Mouse (Mus musculus): ENCODE results near the gene Klc2.

The Klc2 gene

DNA sequence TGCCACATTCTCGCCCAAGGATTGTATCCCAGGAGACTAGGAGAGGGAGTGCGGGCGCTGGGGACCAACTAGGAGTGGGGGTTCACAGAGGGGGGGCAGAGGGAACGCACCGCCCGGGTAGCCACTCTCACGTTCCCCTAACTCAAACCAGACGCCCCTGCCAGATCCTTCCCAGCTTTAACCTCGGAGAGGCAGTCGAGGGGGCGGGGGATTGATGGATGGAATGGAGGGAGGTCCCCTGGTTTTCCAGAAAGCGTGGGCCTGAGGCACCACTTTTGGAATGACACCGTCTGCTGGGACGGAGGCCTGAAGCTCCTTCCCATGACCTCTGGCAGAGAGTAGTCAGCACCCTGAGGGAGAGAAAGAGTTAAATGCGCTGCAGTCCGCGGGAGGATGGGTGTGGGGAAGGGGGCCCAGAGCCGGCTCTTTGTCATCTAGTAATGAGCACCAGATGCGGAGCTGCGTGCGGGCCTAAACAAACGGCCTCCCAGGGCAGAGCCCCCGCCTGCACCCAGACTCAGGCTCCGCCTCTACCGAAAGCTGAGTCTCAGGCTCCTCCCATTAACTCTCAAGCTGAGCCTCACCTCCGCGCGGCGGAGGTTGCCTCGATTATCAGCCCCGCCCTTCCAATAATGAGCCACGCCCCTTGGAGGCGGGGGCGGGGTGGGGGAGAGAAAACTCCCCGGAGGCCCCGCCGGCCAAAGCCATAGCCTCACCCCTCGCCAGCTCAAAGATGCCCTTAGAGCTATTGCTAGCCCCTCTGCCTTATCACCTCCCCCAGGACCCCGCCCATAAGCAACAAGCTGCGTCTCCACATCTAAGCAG lies 46.6 kb downstream of the Klc2 start:
- peak; percentile 84 to 85 for DNase-seq

DNA sequence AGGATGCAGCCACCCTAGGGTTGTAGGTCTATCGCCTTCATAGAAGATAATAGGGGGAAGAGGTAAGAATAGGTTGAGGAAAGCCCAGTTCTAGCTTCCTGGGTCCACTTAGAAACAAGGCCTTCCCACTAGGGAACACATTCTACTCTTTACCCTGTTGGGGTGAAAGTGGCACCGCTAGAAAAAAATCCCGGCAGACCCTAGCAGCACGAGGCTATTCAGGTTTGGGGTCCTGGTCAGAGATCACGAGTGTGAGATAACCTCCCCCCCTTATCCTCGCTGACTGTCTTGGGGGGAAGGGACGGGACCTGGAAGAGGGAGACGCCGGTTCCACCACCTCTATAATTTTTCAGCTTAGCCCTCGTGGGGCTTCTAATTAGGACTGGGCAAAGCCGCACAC lies 47.3 kb downstream of the Klc2 start:
- no peak for DNase-seq

DNA sequence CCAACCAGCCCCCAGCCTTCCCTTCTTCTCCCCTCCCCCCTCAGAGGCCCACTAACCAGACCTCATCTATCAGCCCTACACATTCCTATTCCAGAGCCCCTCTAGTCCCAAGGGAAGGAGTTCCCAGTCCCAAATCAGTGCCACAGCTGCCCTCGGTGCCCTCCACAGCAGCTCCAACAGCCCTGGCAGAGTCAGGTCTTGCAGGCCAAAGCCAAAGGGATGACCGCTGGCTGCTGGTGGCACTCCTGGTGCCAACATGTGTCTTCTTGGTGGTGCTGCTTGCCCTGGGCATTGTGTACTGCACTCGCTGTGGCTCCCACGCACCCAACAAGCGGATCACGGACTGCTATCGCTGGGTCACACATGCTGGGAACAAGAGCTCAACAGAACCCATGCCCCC lies 48.4 kb downstream of the Klc2 start:
- no peak for DNase-seq

DNA sequence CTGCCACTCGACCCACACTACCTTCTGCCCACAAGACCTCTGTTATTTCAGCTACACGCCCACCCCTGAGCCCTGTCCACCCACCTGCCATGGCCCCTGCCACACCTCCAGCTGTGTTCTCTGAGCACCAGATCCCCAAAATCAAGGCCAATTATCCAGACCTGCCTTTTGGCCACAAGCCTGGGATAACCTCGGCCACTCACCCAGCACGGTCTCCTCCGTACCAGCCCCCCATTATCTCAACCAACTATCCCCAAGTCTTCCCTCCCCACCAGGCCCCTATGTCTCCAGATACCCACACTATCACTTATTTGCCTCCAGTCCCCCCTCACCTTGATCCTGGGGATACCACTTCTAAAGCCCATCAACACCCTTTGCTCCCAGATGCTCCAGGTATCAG lies 48.9 kb downstream of the Klc2 start:
- no peak for DNase-seq

DNA sequence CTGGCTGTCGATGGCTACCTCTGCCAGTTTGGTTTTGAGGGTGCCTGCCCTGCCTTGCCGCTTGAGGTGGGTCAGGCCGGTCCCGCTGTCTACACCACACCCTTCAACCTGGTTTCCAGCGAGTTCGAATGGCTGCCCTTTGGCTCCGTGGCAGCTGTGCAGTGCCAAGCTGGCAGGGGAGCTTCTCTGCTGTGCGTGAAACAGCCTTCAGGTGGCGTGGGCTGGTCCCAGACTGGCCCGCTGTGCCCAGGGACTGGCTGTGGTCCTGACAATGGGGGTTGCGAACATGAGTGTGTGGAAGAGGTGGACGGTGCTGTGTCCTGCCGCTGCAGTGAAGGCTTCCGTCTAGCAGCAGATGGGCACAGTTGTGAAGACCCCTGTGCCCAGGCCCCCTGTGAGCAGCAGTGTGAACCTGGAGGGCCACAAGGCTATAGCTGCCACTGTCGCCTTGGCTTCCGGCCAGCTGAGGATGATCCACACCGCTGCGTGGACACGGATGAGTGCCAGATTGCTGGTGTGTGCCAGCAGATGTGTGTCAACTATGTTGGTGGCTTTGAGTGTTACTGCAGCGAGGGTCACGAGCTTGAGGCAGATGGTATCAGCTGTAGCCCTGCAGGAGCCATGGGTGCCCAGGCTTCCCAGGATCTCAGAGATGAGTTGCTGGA lies 49.7 kb downstream of the Klc2 start:
- no peak for DNase-seq

DNA sequence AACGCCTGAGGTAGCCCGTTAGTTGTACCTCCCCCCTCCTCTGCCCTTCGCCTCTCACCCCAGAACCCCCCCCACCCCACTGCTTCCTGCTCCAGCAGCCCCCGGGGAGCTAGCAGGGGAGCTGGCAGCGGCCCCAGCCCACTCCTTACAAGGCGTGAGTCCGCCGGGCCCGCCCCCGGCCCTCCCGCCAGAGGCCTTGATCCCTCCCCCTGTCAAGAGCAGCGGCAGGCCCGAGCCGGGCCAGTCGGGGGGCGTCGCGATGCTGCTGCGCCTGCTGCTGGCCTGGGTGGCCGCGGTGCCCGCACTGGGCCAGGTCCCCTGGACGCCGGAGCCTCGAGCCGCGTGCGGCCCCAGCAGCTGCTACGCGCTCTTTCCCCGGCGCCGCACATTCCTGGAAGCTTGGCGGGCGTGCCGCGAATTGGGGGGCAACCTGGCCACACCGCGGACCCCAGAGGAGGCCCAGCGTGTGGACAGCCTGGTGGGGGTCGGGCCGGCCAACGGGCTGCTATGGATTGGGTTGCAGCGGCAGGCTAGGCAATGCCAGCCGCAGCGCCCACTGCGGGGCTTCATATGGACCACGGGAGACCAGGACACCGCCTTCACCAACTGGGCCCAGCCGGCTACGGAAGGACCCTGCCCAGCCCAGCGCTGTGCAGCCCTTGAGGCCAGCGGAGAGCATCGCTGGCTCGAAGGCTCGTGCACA lies 50.3 kb downstream of the Klc2 start, which contains the start of gene Cd248:
TSS of gene Cd248 (plus strand) at position 212 of the 703 bp plus-strand sequence.
- DNase-seq, result no peak

DNA sequence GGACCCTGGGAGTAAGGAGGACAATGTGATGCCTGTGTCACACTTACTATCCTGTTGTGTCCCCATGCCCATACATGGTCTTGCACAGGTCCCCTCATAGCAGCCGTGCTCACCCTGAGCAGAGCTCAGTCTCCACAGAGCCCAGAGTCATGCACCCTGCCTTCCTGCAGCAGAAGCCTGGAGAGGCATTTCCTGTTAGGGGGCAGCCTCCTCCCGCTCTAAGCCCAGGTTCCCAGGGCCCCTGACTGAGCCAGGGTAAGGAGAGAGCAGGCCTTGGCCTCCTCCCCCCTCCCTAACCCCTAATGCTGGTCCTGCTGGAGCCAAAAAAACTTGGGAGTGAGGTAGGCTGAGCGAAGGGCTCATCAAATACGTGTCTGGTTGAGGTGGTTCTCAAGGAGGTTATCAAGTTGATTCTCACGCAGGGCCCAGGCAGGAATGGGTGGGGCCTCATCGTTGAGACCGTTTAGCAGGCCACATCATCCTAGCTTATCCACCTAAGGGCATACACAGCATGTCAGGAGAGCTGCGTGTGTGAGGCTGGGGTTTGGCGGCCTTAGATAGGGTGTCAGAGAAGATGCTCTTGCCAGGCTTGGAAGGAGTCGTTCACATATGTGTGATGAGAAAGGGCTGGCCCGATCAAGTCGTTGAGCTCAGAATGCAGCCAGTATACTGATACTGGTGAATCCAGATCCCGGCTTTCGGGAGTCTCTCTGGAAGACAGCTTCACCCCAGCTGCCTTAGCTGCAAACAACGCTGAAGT lies 51.1 kb downstream of the Klc2 start:
- DNase-seq, result no peak

DNA sequence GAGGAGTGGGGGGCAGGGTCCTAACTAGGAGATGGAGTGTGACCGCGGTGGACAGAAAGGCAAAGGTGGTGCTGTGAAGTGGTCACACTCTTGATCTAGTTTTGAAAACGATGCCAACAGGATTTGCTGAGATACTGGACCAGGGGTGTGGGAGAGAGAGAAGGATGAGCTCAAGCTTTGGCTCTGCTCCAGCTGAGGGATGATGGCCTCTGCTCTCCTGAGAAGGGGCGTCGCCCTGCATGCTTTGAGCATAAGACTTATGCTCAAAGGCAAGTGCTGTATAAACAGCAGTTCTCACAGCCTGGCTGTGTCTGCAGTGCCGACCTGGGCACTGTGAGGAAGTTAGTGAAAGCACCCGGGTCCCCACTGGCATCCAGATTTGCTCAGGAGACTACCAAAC lies 53.3 kb downstream of the Klc2 start:
- no peak for DNase-seq

DNA sequence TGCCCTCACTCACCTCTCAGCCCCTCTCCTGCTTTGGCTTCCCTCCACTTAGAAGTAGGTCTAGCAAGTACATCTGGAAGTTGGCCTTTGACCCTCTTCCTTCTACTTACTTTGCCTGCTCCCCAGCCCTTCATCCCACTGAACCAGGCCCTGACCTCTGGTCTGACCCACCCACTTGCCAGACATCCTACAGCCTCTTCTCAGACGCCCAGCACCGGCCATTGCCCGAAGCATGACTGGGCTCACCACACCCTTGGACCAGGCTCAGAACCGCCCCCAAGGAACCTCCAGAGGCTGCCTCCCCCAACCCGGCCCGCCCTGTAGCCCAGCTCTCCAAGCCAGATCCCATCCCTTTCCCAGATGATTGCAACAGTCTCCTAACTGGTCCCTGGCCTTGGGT lies 55.9 kb downstream of the Klc2 start:
- no peak for DNase-seq

DNA sequence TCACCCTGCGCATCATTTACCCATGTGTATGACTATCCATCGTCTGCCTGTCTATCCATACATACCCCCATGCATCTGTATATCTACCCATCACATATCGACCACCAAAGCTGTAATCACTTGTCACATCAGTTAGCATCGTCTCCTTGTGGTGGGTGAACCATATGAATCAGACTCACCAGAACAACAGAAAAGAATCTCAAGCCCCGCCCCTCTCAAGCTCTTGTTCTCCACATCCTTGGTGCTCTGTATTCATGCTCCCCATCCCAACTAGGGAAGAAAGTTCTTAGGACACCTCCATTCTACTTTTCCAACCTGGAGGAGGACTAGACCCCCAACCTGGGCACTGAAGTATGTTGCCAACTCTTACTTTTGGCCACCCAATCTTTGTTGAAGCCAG lies 56.3 kb downstream of the Klc2 start:
- no peak for DNase-seq

DNA sequence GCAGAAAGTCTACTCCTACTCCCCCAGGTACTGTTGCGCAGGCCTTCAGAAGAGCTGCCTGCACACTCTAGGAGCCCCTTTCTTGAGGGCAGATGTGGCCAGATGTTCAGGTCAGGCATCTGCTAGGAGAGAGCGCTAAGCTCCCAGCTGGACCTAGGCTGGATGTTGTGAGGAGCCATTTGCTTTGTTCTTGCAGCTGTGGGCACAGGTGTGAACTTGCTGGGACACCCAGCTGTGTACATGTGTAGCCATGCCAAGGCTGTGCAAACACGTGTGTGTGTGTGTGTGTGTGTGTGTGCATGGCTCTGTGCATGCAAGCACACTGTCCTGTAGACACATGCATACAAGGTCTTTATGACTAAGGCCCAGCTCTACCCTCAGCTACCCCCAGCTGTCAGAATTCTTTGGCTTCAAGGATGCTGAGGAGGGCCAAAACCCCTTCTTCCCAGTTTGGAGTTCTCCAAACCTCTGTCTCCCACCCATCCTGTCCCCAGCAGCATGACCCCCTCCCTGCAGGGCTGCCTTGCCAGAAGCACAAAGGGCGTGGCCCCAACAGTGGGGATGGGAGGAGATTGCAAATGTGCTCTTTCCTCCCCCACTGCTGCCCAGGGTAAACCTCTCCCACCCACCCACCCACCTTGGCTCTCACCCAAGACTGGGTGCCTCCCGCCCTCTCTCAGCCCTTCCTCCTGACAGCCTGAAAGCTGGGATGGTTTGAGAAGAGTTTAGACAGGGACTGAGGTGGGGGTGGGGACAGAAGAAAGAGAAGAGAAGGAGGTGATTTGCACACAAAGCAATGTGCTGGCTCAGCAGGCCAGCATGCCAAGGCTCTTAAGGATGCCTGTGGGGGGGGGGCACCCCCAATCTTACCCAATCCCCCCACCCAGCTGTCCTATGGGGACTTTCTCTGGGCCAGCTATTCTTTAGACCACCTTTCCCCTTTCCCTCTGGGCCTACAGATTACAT lies 57.7 kb downstream of the Klc2 start:
- DNase-seq, result no peak

DNA sequence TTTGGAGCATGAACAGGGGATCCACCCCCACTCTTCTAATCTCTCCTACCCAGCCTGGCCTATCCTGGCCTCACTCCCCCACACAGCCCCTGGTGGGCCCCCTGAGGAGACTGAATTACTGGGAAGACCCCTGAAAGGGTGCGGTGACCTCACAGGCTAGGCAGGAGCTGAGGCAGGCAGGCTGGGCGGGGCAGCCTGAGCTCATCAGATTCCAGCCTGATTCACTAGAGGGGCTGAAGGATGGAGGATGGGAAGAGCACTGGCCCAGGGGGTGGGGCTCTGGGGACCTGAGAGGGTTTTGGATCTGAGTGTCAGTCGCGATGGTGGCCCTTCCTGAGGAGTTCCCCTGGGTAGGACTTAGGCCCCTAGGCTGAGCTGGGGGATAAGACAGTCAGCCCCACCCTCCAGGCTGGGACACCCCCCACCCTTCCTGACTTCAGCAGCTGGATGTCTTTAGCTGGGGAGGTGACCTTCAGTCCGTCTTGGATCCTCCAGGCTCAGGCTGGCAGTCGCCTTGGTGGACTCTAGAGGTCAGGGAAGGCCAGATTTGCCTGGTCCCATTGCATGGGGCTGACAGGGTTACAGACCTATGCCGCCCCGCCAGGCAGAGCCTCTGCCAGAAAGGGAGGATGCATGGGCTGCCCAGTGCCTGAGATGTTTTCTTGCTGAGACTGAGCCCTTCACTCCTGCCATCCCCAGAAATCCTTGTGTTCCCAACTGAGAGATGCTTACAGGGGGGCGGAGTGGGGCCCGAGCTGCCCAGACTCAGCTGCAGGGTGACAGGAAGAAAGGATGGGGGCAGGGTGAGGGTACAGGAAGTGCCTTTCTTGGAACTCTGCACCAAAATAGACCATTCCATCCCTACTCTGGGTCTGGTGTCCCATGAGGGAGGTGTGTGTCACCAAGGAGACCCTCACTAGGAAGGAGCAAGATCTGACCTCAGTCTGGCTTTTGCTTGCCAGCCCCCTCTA lies 59.3 kb downstream of the Klc2 start:
- no peak for DNase-seq

DNA sequence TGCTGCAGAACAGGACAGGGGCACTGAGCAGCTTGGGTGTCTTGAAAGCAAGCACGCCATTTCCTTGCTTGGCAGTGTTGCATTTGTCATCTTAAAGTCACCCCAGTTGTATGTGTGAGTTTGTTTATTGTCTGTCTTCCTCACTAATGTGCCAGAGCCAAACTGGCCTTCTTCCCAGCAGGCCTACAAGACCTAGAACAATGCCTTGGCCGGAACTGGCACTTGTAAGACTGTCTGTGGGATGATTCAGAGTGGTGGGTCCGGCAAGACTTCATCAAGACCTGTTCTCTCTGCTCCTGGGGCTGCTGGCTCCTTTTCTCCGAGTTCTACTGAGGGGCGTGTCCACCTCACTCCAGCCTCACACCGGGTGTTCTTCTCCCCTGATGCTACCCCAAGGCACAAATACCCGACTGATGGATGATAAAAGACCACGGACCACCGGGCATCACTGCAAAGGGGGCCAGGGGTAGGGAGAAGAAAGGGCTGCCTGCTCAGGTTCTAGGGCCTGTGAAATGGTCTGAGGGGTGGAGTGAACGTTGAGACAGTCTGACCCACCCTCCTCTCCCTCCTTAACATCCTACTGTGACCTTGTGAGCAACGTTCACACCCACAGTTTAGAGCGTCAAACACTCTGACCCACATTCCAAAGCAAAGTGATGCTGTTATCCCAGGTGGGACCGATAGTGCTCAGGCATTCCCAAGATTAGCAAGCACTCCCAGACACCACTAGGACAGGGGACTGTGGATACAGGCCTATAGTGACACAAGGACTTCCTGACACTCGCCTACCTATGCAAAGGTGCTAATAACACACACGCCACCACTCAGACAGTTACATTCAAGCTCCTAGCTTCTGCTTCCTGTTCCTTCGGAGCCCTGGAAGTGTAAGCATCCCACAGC lies 60.2 kb downstream of the Klc2 start:
- no peak for DNase-seq

All from B cell, adult 2 months (primary cell).